Mouse (Mus musculus) bone marrow, adult 2 months (tissue): Measurements from ENCODE around the gene Nudt17.

ENCODE experiments used
- CTCF ChIP-seq: fragments of 200-500 bp; IDR thresholded peaks from 2 replicates; pipeline ENCODE4 v1.5.1; 2011; ENCODE audit warnings: low read length, control low read depth; ENCODE audit not compliant: control insufficient read depth, insufficient read depth
- POLR2A ChIP-seq: fragments of 200-500 bp; IDR thresholded peaks from 2 replicates; pipeline ENCODE4 v1.6.1; 2011; ENCODE audit warnings: low read depth, mild to moderate bottlenecking, control low read depth, low read length, borderline replicate concordance; ENCODE audit not compliant: control insufficient read depth

- TF ChIP-seq POLR2A (no peak), CTCF (no peak)
Measured at GRCm38 (mm10) chr3:96733984-96734383, 25.6 kb upstream of the Nudt17 start.
